Mouse (Mus musculus) brain, embryonic 14.5 days (tissue): ENCODE results near the gene Ell2. TPM values are rescaled to one million over a fixed set of nuclear protein-coding genes. Genes with fewer than 3 reads are reported as not detected.

Source experiments
- DNase-seq: peaks from one replicate; pipeline ENCODE4 v3.0.0-alpha.2; 2011; ENCODE audit warnings: low read depth
- CTCF ChIP-seq: fragments of 200-500 bp; IDR thresholded peaks from 2 replicates; pipeline ENCODE4 v1.5.1; 2012; ENCODE audit warnings: inconsistent platforms, mild to moderate bottlenecking, moderate library complexity, borderline replicate concordance; ENCODE audit not compliant: insufficient read depth, insufficient read length; ENCODE audit errors: extremely low read depth
- POLR2A ChIP-seq: fragments of 200-500 bp; IDR thresholded peaks from 2 replicates; pipeline ENCODE4 v1.6.1; 2012; ENCODE audit warnings: mild to moderate bottlenecking, inconsistent platforms, borderline replicate concordance; ENCODE audit not compliant: poor library complexity, insufficient read depth, insufficient read length, severe bottlenecking; ENCODE audit errors: extremely low read depth
- polyA plus RNA-seq: library from polyadenylated mRNA; depleted of rRNA; stranded (reverse); fragments of >200 nt; gene quantifications from 2 replicates; pipeline ENCODE4 v1.2.3, GENCODE M21; 2012; rRNA removed

Gene Ell2
- polyA plus RNA-seq, 1 experiment = 1.9 TPM

- DNase-seq = no peak
- TF ChIP-seq CTCF = no peak
- no peak for TF ChIP-seq POLR2A
Measured at GRCm38 (mm10) chr13:75798413-75799302, 92.1 kb downstream of the Ell2 start.

GRCm38 (mm10) chr13:75799421-75799820 is 92.9 kb downstream of the Ell2 start:
- DNase-seq = no peak
- TF ChIP-seq POLR2A = no peak
- TF ChIP-seq CTCF = no peak

- DNase-seq = no peak
- TF ChIP-seq POLR2A = no peak
- TF ChIP-seq CTCF = no peak
Measured at GRCm38 (mm10) chr13:75807969-75808368, 101.4 kb downstream of the Ell2 start.

- TF ChIP-seq POLR2A (no peak), CTCF (no peak)
- DNase-seq = no peak
Measured at GRCm38 (mm10) chr13:75809957-75810356, 103.4 kb downstream of the Ell2 start.

GRCm38 (mm10) chr13:75817183-75817582 is 110.6 kb downstream of the Ell2 start:
- TF ChIP-seq POLR2A (no peak), CTCF (no peak)
- DNase-seq = no peak

GRCm38 (mm10) chr13:75818486-75818885 is 111.9 kb downstream of the Ell2 start:
- TF ChIP-seq CTCF (no peak), POLR2A (no peak)
- peak; percentile 73 for DNase-seq

- DNase-seq = no peak
- TF ChIP-seq POLR2A = no peak
- no peak for TF ChIP-seq CTCF
Measured at GRCm38 (mm10) chr13:75818945-75819706, 112.6 kb downstream of the Ell2 start.

- TF ChIP-seq POLR2A (no peak), CTCF (no peak)
- DNase-seq = no peak
Measured at GRCm38 (mm10) chr13:75819898-75820297, 113.3 kb downstream of the Ell2 start.

Other genes with a start within 250 kb of the Ell2 start
- 29.2 and 36.0 TPM in 2 replicates for gene Glrx, start 133.1 kb downstream of the Ell2 start, polyA plus RNA-seq
- gene Rhobtb3, start 237.2 kb downstream of the Ell2 start, polyA plus RNA-seq = 22.4 and 25.3 TPM in 2 replicates